Mouse (Mus musculus) ZHBTc4 (cell line): ENCODE measurements at regions not wholly inside any gene's neighbourhood (a gene's known extent, or its start where the extent isn't known, plus 50 kb on each side); places are given as distances from the start of the nearest gene placed in this dataset.
A peak's percentile ranks its signal among the peaks of the same experiment; 100 is the strongest.

Source experiments
- DNase-seq: peaks from one replicate; pipeline ENCODE4 v3.0.0-alpha.2; 2011; ENCODE audit warnings: low read depth, low spot score

DNA sequence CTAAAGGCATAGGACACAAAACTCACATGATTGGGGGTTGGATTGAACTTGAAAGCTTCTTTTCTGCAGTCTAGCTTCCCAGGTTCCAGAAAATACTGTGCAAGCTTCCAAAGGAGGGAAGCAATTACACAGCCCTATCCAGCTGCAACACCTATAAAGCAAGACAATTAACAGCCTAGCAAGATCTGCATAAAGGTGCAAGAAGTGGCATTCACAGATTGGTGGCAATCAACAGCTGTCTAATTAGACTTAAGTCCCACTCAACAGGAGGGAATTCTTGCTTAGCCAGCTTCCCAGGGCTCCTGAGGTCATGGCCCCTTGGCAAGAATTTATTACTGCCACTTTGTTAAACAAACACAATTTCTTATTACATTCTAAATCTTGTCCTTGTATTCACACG is 511.9 kb downstream of the Kcnj2 start:
- DNase-seq: no peak

GRCm38 (mm10) chr11:111582980-111583379 is 517.0 kb downstream of the Kcnj2 start:
- no peak for DNase-seq

DNA sequence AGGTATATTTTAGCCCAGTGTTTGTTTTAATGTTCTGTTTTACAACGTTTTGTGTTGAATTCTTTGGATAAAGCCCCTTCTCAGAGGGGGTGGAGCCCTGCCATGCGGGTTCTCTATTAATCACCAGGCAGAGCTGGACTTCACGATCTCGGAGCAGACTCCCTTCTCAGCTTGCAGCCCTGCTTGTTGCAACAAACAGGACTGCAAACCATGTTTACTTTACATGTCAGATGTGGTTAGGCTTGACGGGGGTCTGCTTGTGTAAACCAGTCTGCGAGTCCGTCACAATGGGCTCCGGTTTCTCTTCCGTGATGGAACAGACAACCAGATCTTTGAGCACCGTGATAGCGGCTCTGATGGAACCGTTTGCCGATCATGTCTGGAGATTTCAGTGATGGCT is 517.6 kb downstream of the Kcnj2 start:
- no peak for DNase-seq

GRCm38 (mm10) chr11:111599456-111599855 is 533.5 kb downstream of the Kcnj2 start:
- DNase-seq: no peak

GRCm38 (mm10) chr11:111605146-111605545 is 539.2 kb downstream of the Kcnj2 start:
- no peak for DNase-seq

GRCm38 (mm10) chr11:111610522-111611015 is 544.6 kb downstream of the Kcnj2 start:
- DNase-seq: no peak

DNA sequence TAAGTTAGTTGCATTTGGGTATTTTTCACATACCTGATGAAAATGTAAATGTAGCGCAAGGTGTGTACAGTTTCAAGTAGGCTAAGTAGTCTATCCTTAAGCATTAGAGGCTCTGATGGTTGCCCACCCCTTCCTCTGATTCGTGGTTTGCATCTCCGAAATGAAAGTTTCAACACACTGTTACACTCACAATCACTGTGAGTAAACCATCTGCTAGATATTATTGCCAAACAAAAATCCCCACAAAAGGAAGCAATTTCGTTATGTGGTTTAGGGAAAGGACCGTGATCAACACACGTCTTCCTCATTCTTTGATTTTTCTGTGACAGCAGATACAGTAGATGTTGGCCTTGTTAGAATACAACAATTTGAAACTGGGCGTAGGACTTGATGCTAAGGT is 577.6 kb downstream of the Kcnj2 start:
- DNase-seq: no peak

DNA sequence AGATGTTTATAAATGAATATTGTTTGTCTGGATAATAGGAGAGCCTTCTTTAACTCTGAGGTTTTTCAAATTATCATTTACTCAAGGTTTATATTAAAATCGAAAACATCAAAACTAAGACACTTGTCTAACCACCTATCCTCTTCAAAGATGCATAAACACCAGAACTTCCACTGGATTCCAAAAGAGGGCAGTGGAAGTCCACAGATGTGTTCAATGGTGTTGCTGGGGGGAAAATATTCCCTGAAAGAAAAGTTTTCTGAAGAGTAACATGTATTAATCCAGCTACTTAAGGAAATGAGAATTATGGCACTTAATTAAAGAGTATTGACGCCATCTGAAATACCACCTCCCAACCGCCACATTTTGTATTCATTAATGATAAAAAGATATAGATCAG is 586.9 kb downstream of the Kcnj2 start:
- peak; percentile 6 for DNase-seq

- no peak for DNase-seq
These were observed 591.8 kb downstream of the Kcnj2 start for GRCm38 (mm10) chr11:111657778-111658177.

DNA sequence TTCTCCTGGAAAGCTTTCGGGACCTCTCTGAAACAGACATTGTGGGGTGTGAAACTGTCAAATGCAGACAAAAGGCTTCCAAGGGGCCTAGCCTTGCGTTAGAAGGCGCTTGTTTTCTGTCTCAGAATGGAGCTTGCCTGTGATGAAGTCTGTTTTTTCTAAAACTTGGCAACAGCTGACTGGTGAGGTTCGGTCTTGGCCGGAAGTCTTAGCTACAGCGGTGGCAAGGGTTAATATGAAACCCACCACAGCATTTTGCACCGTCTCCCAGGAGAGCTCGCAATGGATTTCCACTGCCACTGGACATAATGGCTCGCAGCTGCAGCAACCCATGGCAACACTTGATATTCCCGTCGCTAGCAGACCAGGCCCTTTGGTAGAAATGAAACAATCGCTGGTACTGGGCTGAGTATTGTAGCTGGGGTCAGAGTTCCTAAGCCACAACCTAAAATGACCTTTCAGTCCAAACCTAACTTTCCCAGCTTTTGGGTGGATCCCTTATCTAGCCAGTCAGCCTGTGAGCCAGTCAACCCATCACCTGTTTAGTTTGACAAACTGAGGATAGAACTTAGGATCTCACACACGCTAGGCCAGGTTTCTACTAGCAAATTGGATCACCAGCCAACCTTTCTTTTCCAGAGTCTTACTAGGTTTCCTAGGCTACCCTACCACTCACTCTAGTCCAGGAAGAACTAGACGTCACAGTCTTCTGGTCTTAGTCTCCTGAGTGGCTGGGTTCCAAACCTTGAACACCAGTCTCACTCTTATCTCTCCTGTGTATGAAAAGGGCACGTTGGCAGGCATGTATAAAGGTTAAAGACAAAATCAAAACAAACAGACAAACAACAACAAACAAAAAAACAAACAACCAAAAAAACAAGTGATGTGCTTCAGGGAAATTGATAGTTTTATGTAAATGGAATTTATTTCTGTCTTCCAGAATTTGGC is 592.7 kb downstream of the Kcnj2 start:
- DNase-seq: no peak

DNA sequence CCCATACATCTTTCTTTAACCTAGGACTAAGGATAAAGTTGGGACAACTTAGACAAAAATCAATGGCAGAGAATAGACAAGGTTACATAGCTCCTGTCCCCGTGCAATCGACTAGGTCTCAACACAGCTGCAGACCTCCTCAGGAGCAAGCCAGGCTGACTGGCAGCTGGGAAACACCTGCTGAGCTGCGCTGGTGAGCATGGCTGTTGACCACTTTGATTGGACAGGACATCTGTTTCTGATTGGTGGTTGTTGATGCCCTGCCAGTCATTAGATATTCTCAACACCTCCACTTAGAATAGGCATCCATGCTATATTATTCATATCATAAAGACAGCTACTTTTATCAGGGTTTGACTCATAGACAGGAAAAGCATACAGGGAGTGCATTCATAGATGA is 597.3 kb downstream of the Kcnj2 start:
- DNase-seq: no peak

DNA sequence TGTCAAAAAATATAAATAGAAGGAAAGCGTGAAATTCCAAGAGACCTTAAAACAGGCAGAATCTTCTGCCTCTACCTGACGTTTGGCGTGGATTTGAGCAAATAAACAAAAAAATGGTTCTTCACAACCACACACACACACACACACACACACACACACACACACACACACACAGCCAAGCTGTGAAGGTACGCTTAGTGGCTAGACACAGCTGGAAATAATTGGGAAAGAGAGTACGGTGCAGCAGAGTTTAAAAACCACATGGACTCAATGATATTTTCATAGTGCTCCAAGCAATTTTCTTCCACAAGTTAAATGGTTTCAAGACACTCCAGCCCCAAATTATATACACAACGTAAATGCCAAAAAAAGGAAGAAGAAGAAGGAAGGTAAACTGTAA is 600.4 kb downstream of the Kcnj2 start:
- DNase-seq: no peak

GRCm38 (mm10) chr11:111671865-111672264 is 605.9 kb downstream of the Kcnj2 start:
- no peak for DNase-seq

- DNase-seq: no peak
These were observed 609.7 kb downstream of the Kcnj2 start for GRCm38 (mm10) chr11:111675673-111676072.

GRCm38 (mm10) chr11:111682341-111682740 is 616.4 kb downstream of the Kcnj2 start:
- DNase-seq: no peak

DNA sequence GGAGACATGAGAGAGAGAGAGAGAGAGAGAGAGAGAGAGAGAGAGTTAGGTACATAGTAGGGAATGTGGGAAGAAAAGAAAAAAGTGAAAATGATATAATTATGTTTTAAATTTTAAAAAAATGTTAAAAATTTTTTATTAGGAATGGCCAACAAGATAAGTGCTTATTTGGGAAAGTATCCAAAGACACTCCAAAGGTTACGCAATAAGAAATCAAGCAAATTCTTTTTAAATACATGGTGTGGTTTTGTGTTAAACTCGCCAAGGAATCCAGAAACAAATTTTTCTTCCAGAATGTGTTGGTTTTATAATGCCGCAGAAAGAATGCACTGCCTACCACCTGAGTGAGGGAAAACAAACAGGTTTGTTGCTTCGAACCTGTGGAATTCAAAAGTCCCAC is 617.9 kb downstream of the Kcnj2 start:
- no peak for DNase-seq

DNA sequence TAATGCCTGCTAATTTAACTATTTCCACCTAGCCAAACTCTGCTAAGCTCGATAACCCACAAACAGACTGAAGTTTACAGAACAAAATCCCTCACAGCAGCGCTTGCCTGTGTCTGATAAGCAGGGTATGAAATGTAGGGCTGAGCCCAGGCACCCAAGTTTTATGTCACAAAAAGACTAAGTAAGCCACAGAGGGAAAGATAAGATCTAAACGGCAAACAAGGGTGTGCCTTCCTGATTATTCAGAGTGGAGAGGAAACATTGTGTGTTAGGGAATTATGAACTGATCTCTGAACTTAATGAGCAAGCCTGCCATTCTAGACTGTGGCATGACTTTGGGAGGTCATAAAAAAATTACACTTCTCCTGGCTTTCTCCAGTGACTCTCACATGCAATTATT is 621.8 kb downstream of the Kcnj2 start:
- no peak for DNase-seq

DNA sequence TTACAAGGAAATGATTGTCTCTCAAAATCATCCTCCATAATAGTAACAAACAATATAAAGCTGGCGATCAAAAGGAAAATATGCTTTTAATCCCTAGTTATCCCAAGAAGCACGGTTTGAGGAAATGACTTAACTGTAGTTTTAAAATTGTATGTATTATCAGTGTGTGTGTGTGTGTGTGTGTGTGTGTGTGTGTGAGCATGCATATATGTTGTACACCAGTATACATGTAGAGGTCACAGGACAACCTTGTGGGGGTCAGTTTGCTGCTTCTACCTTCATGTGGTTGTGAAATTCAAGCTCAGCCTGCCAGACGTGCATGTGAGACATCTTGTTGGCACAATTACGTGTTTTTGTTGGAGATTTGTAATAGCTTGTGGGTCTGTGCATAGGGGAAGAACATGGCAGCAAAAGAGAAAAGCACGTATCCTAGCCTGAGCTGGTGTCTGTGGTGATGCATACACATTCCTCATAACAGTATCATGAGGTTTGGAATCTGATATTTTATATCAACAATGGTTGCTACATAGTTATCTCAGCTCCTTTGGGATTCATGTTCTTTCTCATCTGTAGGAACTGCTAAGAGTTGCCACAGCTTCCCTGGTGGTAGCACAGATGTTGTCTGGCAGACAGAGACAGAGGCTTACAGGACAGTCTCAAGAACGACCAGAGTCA is 622.4 kb downstream of the Kcnj2 start:
- DNase-seq: no peak

DNA sequence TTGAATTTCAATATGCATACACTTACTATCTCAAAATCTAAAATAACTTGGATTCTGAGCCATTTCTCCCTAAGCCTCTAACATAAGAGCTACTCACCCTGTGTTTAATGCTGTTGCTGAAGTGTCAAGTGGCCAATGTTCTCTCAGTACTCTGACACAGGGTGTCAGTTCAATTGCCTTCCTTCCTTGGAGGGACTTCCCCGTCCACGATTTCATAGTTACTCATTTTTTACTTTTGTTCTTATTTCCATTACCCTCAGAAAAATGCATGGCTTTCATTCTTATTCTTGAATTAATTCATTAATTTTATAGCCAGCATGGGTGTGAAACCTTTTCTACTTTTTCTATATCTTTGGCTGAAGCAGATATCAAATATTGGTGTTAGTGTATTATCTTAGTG is 623.9 kb downstream of the Kcnj2 start:
- no peak for DNase-seq

GRCm38 (mm10) chr11:111691512-111691911 is 625.5 kb downstream of the Kcnj2 start:
- no peak for DNase-seq

DNA sequence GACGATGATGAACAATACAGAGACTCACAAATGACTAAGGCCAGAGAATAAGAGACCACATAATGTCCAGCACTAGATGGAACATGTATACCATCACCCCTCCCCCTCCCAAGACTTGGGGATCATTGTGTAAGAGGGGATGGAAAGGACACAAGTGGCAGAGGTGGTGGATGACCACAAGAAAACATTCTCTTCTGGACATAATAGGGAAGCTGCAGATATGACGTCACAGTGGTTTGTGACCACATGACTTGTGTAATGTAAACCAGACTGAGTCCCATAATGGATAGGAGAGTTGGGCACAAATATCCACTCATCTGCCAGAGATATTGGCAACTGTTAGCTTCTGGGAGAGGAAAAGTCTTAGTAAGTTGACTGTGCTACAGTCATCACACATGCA is 630.7 kb downstream of the Kcnj2 start:
- DNase-seq: no peak

DNA sequence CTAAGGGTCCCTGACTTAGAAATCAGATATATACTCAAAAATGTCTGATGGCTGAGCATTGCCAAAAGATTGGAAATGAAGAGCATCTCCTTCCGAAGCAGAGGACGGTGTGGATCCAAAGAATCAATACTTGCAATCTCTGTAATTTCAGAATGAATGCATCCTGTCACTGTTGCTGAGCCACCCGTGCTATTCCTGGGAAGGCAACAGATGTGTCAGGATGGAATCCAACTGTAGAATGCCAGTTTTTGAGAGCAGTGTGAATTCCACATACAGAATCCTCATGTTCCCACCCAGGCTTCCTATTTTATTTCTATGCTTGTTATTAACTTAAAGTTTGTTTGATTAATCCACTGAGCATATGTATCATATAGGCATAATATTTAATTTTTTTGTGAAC is 633.9 kb downstream of the Kcnj2 start:
- DNase-seq: no peak

DNA sequence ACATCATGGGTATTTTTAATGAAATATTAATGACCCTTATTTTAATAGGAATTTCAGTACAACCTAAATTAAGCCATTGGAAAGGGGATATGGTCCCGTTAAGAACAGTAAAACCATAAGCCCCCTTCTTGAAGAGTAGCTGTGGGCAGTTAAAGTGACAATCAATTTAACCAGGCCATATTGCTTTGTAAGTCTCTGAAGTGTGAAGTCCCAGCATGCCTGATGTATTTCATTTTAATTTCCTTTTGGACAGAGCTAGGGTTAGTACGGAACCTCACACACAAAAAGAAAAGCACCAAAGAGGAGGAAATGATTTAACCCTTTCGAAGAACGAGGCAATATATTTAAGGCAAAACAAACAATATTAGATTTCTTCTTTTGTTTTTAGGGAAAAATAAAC is 640.9 kb downstream of the Kcnj2 start:
- no peak for DNase-seq
